Mouse (Mus musculus): ENCODE results near the gene Lman1l. TPM values are rescaled to one million over a fixed set of nuclear protein-coding genes. Genes with fewer than 3 reads are reported as not detected.
A peak's percentile ranks its signal among the peaks of the same experiment; 100 is the strongest.

Gene Lman1l
- polyA plus RNA-seq, 1 experiment from 2014 or later: not detected

GRCm38 (mm10) chr9:57564609-57565008, 56.0 kb downstream of the Lman1l start:
- H3K9me3 ChIP-seq (ENCODE audit: control insufficient read depth, low read length): no peaks in the 10 kb centered on the region
- ATAC-seq (ENCODE audit: low FRiP score, low TSS enrichment) (no peak), DNase-seq (ENCODE audit: low spot score) (no peak)
- no peak for TF ChIP-seq CTCF (IDR thresholded peaks at IDR 0.05; ENCODE audit: low read depth)
- no peak for TF ChIP-seq EP300 (optimal IDR thresholded peaks at IDR 0.05)
- 81% methylated on average over 6 of the region's 6 CpGs for WGBS
- no peak overlapping the region for H3K4me2 ChIP-seq (replicated peaks; ENCODE audit: low read depth)
- H3K9ac ChIP-seq (ENCODE audit: low read length): no peak overlapping the region
- no peak overlapping the region for H3K4me3 ChIP-seq (ENCODE audit: low read depth, low read length)
- peaks cover 7% of the 10 kb centered on the region; the same call in 1 of the 2 replicates for H3K36me3 ChIP-seq (ENCODE audit: control insufficient read depth, insufficient read depth, low read length)
- H3K27me3 ChIP-seq (ENCODE audit: control insufficient read depth, insufficient read depth, low read length): no peaks in the 10 kb centered on the region
- H3K27ac ChIP-seq (replicated peaks): no peak overlapping the region
- H3K4me1 ChIP-seq (replicated peaks; ENCODE audit: control insufficient read depth, insufficient read depth): peaks cover 17% of the 10 kb centered on the region

- Histone ChIP-seq H3K36me3 (ENCODE audit: control insufficient read depth, insufficient read depth, low read length) (no peaks in the 10 kb centered on the region), H3K9me3 (ENCODE audit: control insufficient read depth, low read length) (no peaks in the 10 kb centered on the region), H3K27ac (replicated peaks) (peak overlapping the region; percentile 91), H3K4me2 (replicated peaks; ENCODE audit: low read depth) (peak overlapping the region; percentile 69), H3K27me3 (ENCODE audit: control insufficient read depth, insufficient read depth, low read length) (no peaks in the 10 kb centered on the region), H3K4me3 (ENCODE audit: low read depth, low read length) (no peak overlapping the region; the same call in 1 of the 2 replicates), H3K9ac (ENCODE audit: low read length) (peak overlapping the region; percentile 43), H3K4me1 (replicated peaks; ENCODE audit: control insufficient read depth, insufficient read depth) (peaks cover 17% of the 10 kb centered on the region)
- TF ChIP-seq EP300 (optimal IDR thresholded peaks at IDR 0.05) (no peak), CTCF (IDR thresholded peaks at IDR 0.05; ENCODE audit: low read depth) (no peak)
- DNase-seq (ENCODE audit: low spot score) (peak; percentile 85), ATAC-seq (ENCODE audit: low FRiP score, low TSS enrichment) (peak; percentile 88)
- 26% methylated on average over 4 of the region's 4 CpGs for WGBS
These were observed 57.6 kb downstream of the Lman1l start for GRCm38 (mm10) chr9:57562896-57563372.

GRCm38 (mm10) chr9:57561711-57562099, 58.9 kb downstream of the Lman1l start:
- Histone ChIP-seq H3K36me3 (ENCODE audit: control insufficient read depth, insufficient read depth, low read length) (no peaks in the 10 kb centered on the region), H3K4me2 (replicated peaks; ENCODE audit: low read depth) (peak overlapping the region; percentile 69), H3K27ac (replicated peaks) (peak overlapping the region; percentile 91), H3K9me3 (ENCODE audit: control insufficient read depth, low read length) (no peaks in the 10 kb centered on the region), H3K4me3 (ENCODE audit: low read depth, low read length) (peak overlapping the region; percentile 63), H3K4me1 (replicated peaks; ENCODE audit: control insufficient read depth, insufficient read depth) (peaks cover 17% of the 10 kb centered on the region), H3K9ac (ENCODE audit: low read length) (peak overlapping the region; percentile 77), H3K27me3 (ENCODE audit: control insufficient read depth, insufficient read depth, low read length) (no peaks in the 10 kb centered on the region)
- no peak for DNase-seq (ENCODE audit: low spot score)
- TF ChIP-seq EP300 (optimal IDR thresholded peaks at IDR 0.05) (no peak), CTCF (IDR thresholded peaks at IDR 0.05; ENCODE audit: low read depth) (no peak)
- 59% methylated on average over 13 of the region's 13 CpGs for WGBS
- no peak for ATAC-seq (ENCODE audit: low FRiP score, low TSS enrichment)

- peak within 1 kb of the TSS; percentile 91 for H3K27ac ChIP-seq (replicated peaks)
- H3K9me3 ChIP-seq (ENCODE audit: control insufficient read depth, low read length): no peaks in the 10 kb centered on the region
- TF ChIP-seq CTCF (IDR thresholded peaks at IDR 0.05; ENCODE audit: low read depth): peak; percentile 53
- TF ChIP-seq EP300 (optimal IDR thresholded peaks at IDR 0.05): peak; percentile 43
- peaks cover 17% of the 10 kb centered on the region for H3K4me1 ChIP-seq (replicated peaks; ENCODE audit: control insufficient read depth, insufficient read depth)
- H3K36me3 ChIP-seq (ENCODE audit: control insufficient read depth, insufficient read depth, low read length): no peaks in the 10 kb centered on the region
- no peaks in the 10 kb centered on the region for H3K27me3 ChIP-seq (ENCODE audit: control insufficient read depth, insufficient read depth, low read length)
- ATAC-seq (ENCODE audit: low FRiP score, low TSS enrichment): peak; percentile 96
- WGBS: under 1% methylated on average over 37 of the region's 37 CpGs
- H3K4me2 ChIP-seq (replicated peaks; ENCODE audit: low read depth): peak within 1 kb of the TSS; percentile 69
- H3K9ac ChIP-seq (ENCODE audit: low read length): peak within 1 kb of the TSS; percentile 77
- peak; percentile 95 for DNase-seq (ENCODE audit: low spot score)
- peak within 1 kb of the TSS; percentile 63 for H3K4me3 ChIP-seq (ENCODE audit: low read depth, low read length)
These were observed 59.5 kb downstream of the Lman1l start, which contains the start of gene Scamp2 for GRCm38 (mm10) chr9:57560861-57561710. Gene Scamp2 (plus strand): TSS chr9:57560943.

GRCm38 (mm10) chr9:57560263-57560662, 60.3 kb downstream of the Lman1l start:
- ATAC-seq (ENCODE audit: low FRiP score, low TSS enrichment) (no peak), DNase-seq (ENCODE audit: low spot score) (no peak)
- H3K4me3 ChIP-seq (ENCODE audit: low read depth, low read length): peak overlapping the region; percentile 63
- H3K27me3 ChIP-seq (ENCODE audit: control insufficient read depth, insufficient read depth, low read length): no peaks in the 10 kb centered on the region
- peak overlapping the region; percentile 69 for H3K4me2 ChIP-seq (replicated peaks; ENCODE audit: low read depth)
- peaks cover 17% of the 10 kb centered on the region for H3K4me1 ChIP-seq (replicated peaks; ENCODE audit: control insufficient read depth, insufficient read depth)
- H3K36me3 ChIP-seq (ENCODE audit: control insufficient read depth, insufficient read depth, low read length): no peaks in the 10 kb centered on the region
- peak overlapping the region; percentile 35; the same call in 1 of the 2 replicates for H3K27ac ChIP-seq (replicated peaks)
- 29% methylated on average over 7 of the region's 7 CpGs for WGBS
- TF ChIP-seq CTCF (IDR thresholded peaks at IDR 0.05; ENCODE audit: low read depth): no peak
- H3K9me3 ChIP-seq (ENCODE audit: control insufficient read depth, low read length): no peaks in the 10 kb centered on the region
- H3K9ac ChIP-seq (ENCODE audit: low read length): peak overlapping the region; percentile 23; the same call in 1 of the 2 replicates

- Histone ChIP-seq H3K4me1 (replicated peaks; ENCODE audit: control insufficient read depth, insufficient read depth) (peaks cover 17% of the 10 kb centered on the region), H3K27me3 (ENCODE audit: control insufficient read depth, insufficient read depth, low read length) (no peaks in the 10 kb centered on the region), H3K9me3 (ENCODE audit: control insufficient read depth, low read length) (no peaks in the 10 kb centered on the region), H3K4me2 (replicated peaks; ENCODE audit: low read depth) (no peak overlapping the region), H3K4me3 (ENCODE audit: low read depth, low read length) (no peak overlapping the region), H3K9ac (ENCODE audit: low read length) (no peak overlapping the region), H3K36me3 (ENCODE audit: control insufficient read depth, insufficient read depth, low read length) (no peaks in the 10 kb centered on the region), H3K27ac (replicated peaks) (no peak overlapping the region)
- ATAC-seq (ENCODE audit: low FRiP score, low TSS enrichment) (no peak), DNase-seq (ENCODE audit: low spot score) (no peak)
- no peak for TF ChIP-seq EP300 (optimal IDR thresholded peaks at IDR 0.05)
- no peak for TF ChIP-seq CTCF (IDR thresholded peaks at IDR 0.05; ENCODE audit: low read depth)
- WGBS: 68% methylated on average over 2 of the region's 2 CpGs
These were observed 61.0 kb downstream of the Lman1l start for GRCm38 (mm10) chr9:57559568-57559967.
